Mouse (Mus musculus) limb, embryonic 15.5 days (tissue): ENCODE measurements around the gene Rbm19. TPM values are rescaled to one million over a fixed set of nuclear protein-coding genes. Genes with fewer than 3 reads are reported as not detected.

Experiments used
- ATAC-seq: fragments of 200-750 bp; cut with Nextera tagmentation; 2 replicates; pipeline ENCODE4 v1.8.0; 2017; ENCODE audit warnings: low read depth, moderate TSS enrichment; ENCODE audit not compliant: insufficient number of reproducible peaks, low FRiP score, low TSS enrichment
- H3K27ac ChIP-seq: fragments of 300-500 bp; sonication (generic); 2 replicates; pipeline ENCODE4 v1.5.1; 2015; ENCODE audit warnings: moderate library complexity, mild to moderate bottlenecking, inconsistent platforms
- H3K27me3 ChIP-seq: fragments of 300-500 bp; sonication (generic); 2 replicates; pipeline ENCODE4 v1.6.1; 2015; ENCODE audit warnings: inconsistent platforms
- H3K36me3 ChIP-seq: fragments of 300-500 bp; sonication (generic); 2 replicates; pipeline ENCODE4 v1.6.1; 2015; ENCODE audit warnings: inconsistent platforms
- H3K4me1 ChIP-seq: fragments of 300-500 bp; sonication (generic); 2 replicates; pipeline ENCODE4 v1.6.1; 2015; ENCODE audit warnings: inconsistent platforms
- H3K4me2 ChIP-seq: fragments of 300-500 bp; sonication (generic); 2 replicates; pipeline ENCODE4 v1.6.1; 2015; ENCODE audit warnings: mild to moderate bottlenecking, inconsistent platforms
- H3K4me3 ChIP-seq: fragments of 300-500 bp; sonication (generic); 2 replicates; pipeline ENCODE4 v1.5.1; 2015; ENCODE audit warnings: mild to moderate bottlenecking, inconsistent platforms
- H3K9ac ChIP-seq: fragments of 300-500 bp; sonication (generic); 2 replicates; pipeline ENCODE4 v1.6.1; 2015; ENCODE audit warnings: inconsistent platforms
- H3K9me3 ChIP-seq: fragments of 300-500 bp; sonication (generic); 2 replicates; pipeline ENCODE4 v1.6.1; 2016; ENCODE audit warnings: inconsistent platforms
- WGBS: fragments of 180-500 bp; shearing (Covaris S2); methylation state at CpG from one replicate; pipeline ENCODE4 v1.1.7; 2015; 5-methylcytosine and 5-hydroxymethylcytosine counted together
- polyA plus RNA-seq: library from polyadenylated mRNA; unstranded; fragments of >200 nt; fragmentation: Nextera tagmentation; extraction: Ambion mirVana; gene quantifications from 2 replicates; pipeline ENCODE4 v1.2.1, GENCODE M21; 2015

Gene Rbm19
- polyA plus RNA-seq, 1 experiment from 2014 or later = 22.2 TPM

- H3K9ac ChIP-seq = no peak overlapping the region
- peaks cover 27% of the 10 kb centered on the region for H3K27me3 ChIP-seq
- H3K4me1 ChIP-seq = peaks cover 10% of the 10 kb centered on the region
- H3K27ac ChIP-seq = no peak overlapping the region
- no peak for ATAC-seq
- no peak overlapping the region for H3K4me3 ChIP-seq
- H3K9me3 ChIP-seq = no peaks in the 10 kb centered on the region
- H3K4me2 ChIP-seq = no peak overlapping the region
- 73% methylated on average over 3 of the region's 3 CpGs for WGBS
- H3K36me3 ChIP-seq = no peaks in the 10 kb centered on the region
Measured at GRCm38 (mm10) chr5:120214511-120214910, 98.2 kb downstream of the Rbm19 start.

GRCm38 (mm10) chr5:120221216-120221615, 105.0 kb downstream of the Rbm19 start:
- Histone ChIP-seq H3K4me1 (peaks cover 9% of the 10 kb centered on the region; the same call in 1 of the 2 replicates), H3K4me2 (no peak overlapping the region), H3K4me3 (no peak overlapping the region), H3K9ac (no peak overlapping the region), H3K9me3 (no peaks in the 10 kb centered on the region), H3K36me3 (no peaks in the 10 kb centered on the region), H3K27ac (no peak overlapping the region), H3K27me3 (peaks cover 11% of the 10 kb centered on the region; the same call in 1 of the 2 replicates)
- ATAC-seq = no peak
- WGBS = 15% methylated on average over 4 of the region's 4 CpGs

- ATAC-seq = no peak
- Histone ChIP-seq H3K27me3 (peaks cover 24% of the 10 kb centered on the region), H3K36me3 (no peaks in the 10 kb centered on the region), H3K9ac (no peak overlapping the region), H3K27ac (no peak overlapping the region), H3K9me3 (no peaks in the 10 kb centered on the region), H3K4me3 (no peak overlapping the region), H3K4me2 (no peak overlapping the region), H3K4me1 (peaks cover 12% of the 10 kb centered on the region; the same call in 1 of the 2 replicates)
- WGBS = 38% methylated on average over 14 of the region's 14 CpGs
Measured at GRCm38 (mm10) chr5:120225383-120225782, 109.1 kb downstream of the Rbm19 start.

- Histone ChIP-seq H3K9me3 (no peaks in the 10 kb centered on the region), H3K36me3 (no peaks in the 10 kb centered on the region), H3K27ac (no peak overlapping the region), H3K4me1 (peaks cover 13% of the 10 kb centered on the region), H3K4me2 (no peak overlapping the region), H3K27me3 (peaks cover 29% of the 10 kb centered on the region), H3K9ac (no peak overlapping the region), H3K4me3 (no peak overlapping the region)
- 33% methylated on average over 20 of the region's 20 CpGs for WGBS
- ATAC-seq = no peak
Measured at GRCm38 (mm10) chr5:120228613-120229409, 112.5 kb downstream of the Rbm19 start.

GRCm38 (mm10) chr5:120231435-120232147, 115.3 kb downstream of the Rbm19 start:
- ATAC-seq = no peak
- Histone ChIP-seq H3K9me3 (no peaks in the 10 kb centered on the region), H3K27me3 (peaks cover 29% of the 10 kb centered on the region), H3K4me2 (0 out of 2 replicates have a peak overlapping the region, but pooled peaks have one; percentile 10), H3K27ac (no peak overlapping the region), H3K4me3 (no peak overlapping the region), H3K9ac (no peak overlapping the region), H3K4me1 (peaks cover 16% of the 10 kb centered on the region), H3K36me3 (no peaks in the 10 kb centered on the region)
- WGBS = 7% methylated on average over 23 of the region's 25 CpGs

- no peak overlapping the region for H3K27ac ChIP-seq
- no peak overlapping the region for H3K4me3 ChIP-seq
- peaks cover 13% of the 10 kb centered on the region for H3K4me1 ChIP-seq
- no peak for ATAC-seq
- peaks cover 20% of the 10 kb centered on the region; the same call in 1 of the 2 replicates for H3K27me3 ChIP-seq
- 54% methylated on average over 5 of the region's 5 CpGs for WGBS
- no peak overlapping the region for H3K4me2 ChIP-seq
- no peak overlapping the region for H3K9ac ChIP-seq
- H3K9me3 ChIP-seq = no peaks in the 10 kb centered on the region
- H3K36me3 ChIP-seq = no peaks in the 10 kb centered on the region
Measured at GRCm38 (mm10) chr5:120235147-120235546, 118.9 kb downstream of the Rbm19 start.

- H3K4me2 ChIP-seq = no peak overlapping the region
- 60% methylated on average over 11 of the region's 11 CpGs for WGBS
Measured at GRCm38 (mm10) chr5:120235571-120235970, 119.3 kb downstream of the Rbm19 start.

GRCm38 (mm10) chr5:120240071-120240470, 123.8 kb downstream of the Rbm19 start:
- Histone ChIP-seq H3K9ac (no peak overlapping the region), H3K9me3 (no peaks in the 10 kb centered on the region), H3K4me3 (no peak overlapping the region), H3K27ac (no peak overlapping the region), H3K27me3 (peaks cover 31% of the 10 kb centered on the region), H3K36me3 (no peaks in the 10 kb centered on the region), H3K4me2 (no peak overlapping the region), H3K4me1 (0 out of 2 replicates have a peak, but pooled peaks cover 3% of the 10 kb centered on the region)
- 86% methylated on average over 7 of the region's 7 CpGs for WGBS
- ATAC-seq = no peak

More at GRCm38 (mm10) chr5:120235571-120235970, 119.3 kb downstream of the Rbm19 start:
- no peak overlapping the region for H3K9ac ChIP-seq
- H3K4me3 ChIP-seq = no peak overlapping the region
- peaks cover 16% of the 10 kb centered on the region; the same call in 1 of the 2 replicates for H3K27me3 ChIP-seq
- peaks cover 13% of the 10 kb centered on the region for H3K4me1 ChIP-seq
- ATAC-seq = no peak
- no peaks in the 10 kb centered on the region for H3K9me3 ChIP-seq
- no peaks in the 10 kb centered on the region for H3K36me3 ChIP-seq
- no peak overlapping the region for H3K27ac ChIP-seq

GRCm38 (mm10) chr5:120245336-120245735, 129.1 kb downstream of the Rbm19 start:
- no peak for ATAC-seq
- Histone ChIP-seq H3K27me3 (peaks cover 59% of the 10 kb centered on the region), H3K9me3 (no peaks in the 10 kb centered on the region), H3K4me3 (no peak overlapping the region), H3K4me1 (no peaks in the 10 kb centered on the region), H3K4me2 (no peak overlapping the region), H3K9ac (no peak overlapping the region), H3K27ac (no peak overlapping the region), H3K36me3 (no peaks in the 10 kb centered on the region)
- WGBS = 45% methylated on average over 5 of the region's 5 CpGs
